Mouse (Mus musculus) lung, adult 2 months (tissue): ENCODE measurements around the gene Ccl2. TPM values are rescaled to one million over a fixed set of nuclear protein-coding genes. Genes with fewer than 3 reads are reported as not detected.

Source experiments
- DNase-seq: peaks from one replicate; pipeline ENCODE4 v3.0.0; 2022
- H3K4me1 ChIP-seq: fragments of 200-500 bp; 2 replicates; pipeline ENCODE4 v1.6.1; 2011; ENCODE audit warnings: low read length; ENCODE audit not compliant: control insufficient read depth, insufficient read depth
- H3K4me3 ChIP-seq: fragments of 200-500 bp; replicated peaks from 2 replicates; pipeline ENCODE3; 2011; ENCODE audit warnings: low read depth, mild to moderate bottlenecking, control low read depth, low read length; ENCODE audit errors: extremely low read depth
- CTCF ChIP-seq: fragments of 200-500 bp; IDR thresholded peaks from 2 replicates; pipeline ENCODE4 v1.5.1; 2011; ENCODE audit warnings: mild to moderate bottlenecking, low read length, control low read depth; ENCODE audit not compliant: insufficient read depth
- POLR2A ChIP-seq: fragments of 200-500 bp; IDR thresholded peaks from 2 replicates; pipeline ENCODE4 v1.6.1; 2011; ENCODE audit warnings: low read depth, mild to moderate bottlenecking, control low read depth, low read length, borderline replicate concordance; ENCODE audit errors: extremely low read depth
- WGBS: fragments of 180-500 bp; shearing (Covaris S2); methylation state at CpG from one replicate; pipeline ENCODE4 v1.1.7; 2018; 5-methylcytosine and 5-hydroxymethylcytosine counted together
- polyA plus RNA-seq: library from polyadenylated mRNA; depleted of rRNA; stranded (reverse); fragments of >200 nt; gene quantifications from 2 replicates; pipeline ENCODE4 v1.2.3, GENCODE M21; 2012

Ccl2 gene
- polyA plus RNA-seq, 1 experiment = 1.9 TPM

GRCm38 (mm10) chr11:82011411-82012193 is 23.8 kb upstream of the Ccl2 start:
- 49% methylated on average over 8 of the region's 8 CpGs for WGBS
- Histone ChIP-seq H3K4me1 (no peaks in the 10 kb centered on the region), H3K4me3 (no peak overlapping the region)
- no peak for DNase-seq
- TF ChIP-seq POLR2A (no peak), CTCF (no peak)

DNA sequence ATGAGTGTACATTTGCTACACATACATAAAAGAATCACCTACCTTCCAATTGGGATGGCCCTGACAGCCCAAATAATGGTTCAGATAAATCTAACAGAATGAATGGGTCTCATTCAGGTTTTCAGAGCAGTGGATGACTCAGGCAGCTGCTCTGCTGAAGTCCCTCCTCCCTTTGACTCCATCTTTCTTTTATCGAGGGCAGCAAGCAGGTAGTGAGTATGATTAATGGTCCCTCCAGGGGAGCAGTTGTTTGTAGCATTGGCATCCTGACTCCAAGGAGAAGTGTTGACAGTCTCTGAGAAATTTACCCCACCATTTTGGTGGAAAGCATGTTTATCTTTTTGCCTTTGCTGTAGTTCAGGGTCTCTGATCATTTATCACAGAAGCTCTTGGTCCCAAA is 21.6 kb upstream of the Ccl2 start:
- TF ChIP-seq CTCF (no peak), POLR2A (no peak)
- DNase-seq = no peak
- H3K4me3 ChIP-seq = no peak overlapping the region
- WGBS = 30% methylated on average over 1 of the region's 1 CpGs
- no peaks in the 10 kb centered on the region for H3K4me1 ChIP-seq

DNA sequence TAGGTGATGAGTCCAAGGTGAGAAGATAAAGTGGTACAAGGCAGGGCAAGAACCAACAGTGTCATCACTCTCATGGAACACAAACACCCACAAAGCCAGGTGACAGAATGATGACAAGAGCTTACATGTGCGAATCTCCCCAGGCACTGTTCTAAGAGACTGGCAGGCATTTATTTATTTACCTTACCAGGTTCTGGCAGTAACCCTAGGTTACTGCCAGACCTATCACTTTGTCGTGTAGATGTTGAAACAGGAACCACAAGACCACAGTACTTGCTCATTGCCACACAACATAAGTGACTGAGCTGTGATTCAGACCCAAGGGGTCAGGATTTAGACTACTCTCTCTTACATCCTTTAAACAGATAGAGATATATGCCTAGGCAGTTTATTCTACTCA is 20.3 kb upstream of the Ccl2 start:
- no peaks in the 10 kb centered on the region for H3K4me1 ChIP-seq
- H3K4me3 ChIP-seq = no peak overlapping the region
- TF ChIP-seq CTCF (no peak), POLR2A (no peak)
- no peak for DNase-seq
- 46% methylated on average over 2 of the region's 2 CpGs for WGBS

- 67% methylated on average over 3 of the region's 3 CpGs for WGBS
- Histone ChIP-seq H3K4me3 (no peak overlapping the region), H3K4me1 (no peaks in the 10 kb centered on the region)
- no peak for TF ChIP-seq CTCF
- no peak for TF ChIP-seq POLR2A
- DNase-seq = no peak
Observed at GRCm38 (mm10) chr11:82016181-82016780, 19.1 kb upstream of the Ccl2 start.

GRCm38 (mm10) chr11:82019389-82019788 is 16.0 kb upstream of the Ccl2 start:
- Histone ChIP-seq H3K4me1 (no peaks in the 10 kb centered on the region), H3K4me3 (no peak overlapping the region)
- DNase-seq = no peak
- WGBS = 47% methylated on average over 2 of the region's 2 CpGs
- TF ChIP-seq CTCF = no peak
- TF ChIP-seq POLR2A = no peak

DNA sequence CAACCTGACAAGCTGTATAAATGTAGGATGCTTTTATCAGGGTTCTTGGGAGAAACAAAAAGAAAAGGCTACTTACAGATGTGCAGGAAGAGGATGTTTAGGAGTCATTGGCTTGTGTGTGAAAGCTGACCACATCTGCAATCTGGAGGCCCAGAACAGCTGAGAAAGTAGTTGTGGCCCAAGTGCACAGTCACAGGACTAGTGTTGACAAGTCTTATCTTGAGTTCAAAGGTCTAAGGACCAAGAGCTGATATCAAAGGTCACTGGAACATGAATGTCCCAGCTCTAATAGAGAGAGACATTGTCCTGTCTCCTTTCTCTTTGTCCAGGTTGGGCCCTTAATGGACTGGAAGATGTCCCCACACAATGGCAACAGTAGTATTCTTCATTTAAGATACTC is 15.6 kb upstream of the Ccl2 start:
- DNase-seq = no peak
- TF ChIP-seq CTCF (no peak), POLR2A (no peak)
- H3K4me3 ChIP-seq = no peak overlapping the region

DNA sequence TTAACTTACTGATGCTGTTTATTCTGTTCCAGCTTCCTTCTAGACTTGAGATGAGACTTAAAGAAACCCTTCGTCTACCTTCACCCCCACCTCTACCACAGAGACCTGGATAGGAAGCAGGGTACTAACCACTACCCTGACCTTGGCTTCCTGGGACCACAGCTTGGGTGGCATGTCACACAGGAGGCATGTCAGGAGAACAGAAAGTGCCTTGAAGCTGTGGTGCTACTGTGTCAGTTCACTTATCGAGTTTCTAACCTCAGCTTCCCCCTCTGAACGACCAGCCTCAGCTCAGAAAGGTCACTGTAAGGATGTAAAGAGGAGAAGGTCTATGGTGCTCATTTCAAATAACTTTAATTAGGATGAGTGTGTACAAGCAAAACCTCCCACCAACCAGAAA is 14.0 kb upstream of the Ccl2 start:
- Histone ChIP-seq H3K4me1 (no peaks in the 10 kb centered on the region), H3K4me3 (no peak overlapping the region)
- no peak for TF ChIP-seq CTCF
- TF ChIP-seq POLR2A = no peak
- 36% methylated on average over 3 of the region's 3 CpGs for WGBS
- no peak for DNase-seq

More for the DNA sequence above, 15.6 kb upstream of the Ccl2 start:
- no peaks in the 10 kb centered on the region for H3K4me1 ChIP-seq

DNA sequence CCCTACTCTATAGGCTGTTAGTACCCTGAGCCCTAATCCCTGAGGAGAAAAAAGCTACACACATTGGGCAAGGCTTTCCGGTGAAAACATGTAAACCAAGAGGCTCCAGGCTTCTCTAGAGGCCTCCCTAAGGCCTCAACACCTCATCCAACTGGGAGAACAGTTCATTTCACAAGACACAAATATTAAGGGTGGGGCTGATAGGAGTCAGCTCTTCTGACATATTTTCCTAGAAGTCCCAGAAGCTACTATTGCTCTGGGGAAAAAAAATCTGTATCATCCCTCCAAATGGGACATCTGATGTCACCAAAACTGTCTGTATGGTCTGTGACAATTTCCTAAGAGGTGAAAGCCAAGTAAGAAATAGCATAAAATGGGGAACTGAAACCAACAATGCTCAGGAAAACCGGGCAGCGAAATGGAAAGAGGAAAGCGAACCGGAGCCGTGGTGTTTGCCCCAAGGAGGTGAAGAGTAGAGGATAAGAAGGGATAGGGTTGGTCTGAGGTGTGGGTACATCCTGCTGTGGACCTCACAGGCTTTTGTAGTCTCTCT is 12.8 kb upstream of the Ccl2 start:
- 73% methylated on average over 6 of the region's 6 CpGs for WGBS
- no peak for DNase-seq
- Histone ChIP-seq H3K4me1 (no peaks in the 10 kb centered on the region), H3K4me3 (no peak overlapping the region)
- TF ChIP-seq POLR2A (no peak), CTCF (no peak)

GRCm38 (mm10) chr11:82023769-82024168 is 11.6 kb upstream of the Ccl2 start:
- no peak for DNase-seq
- WGBS = 58% methylated on average over 4 of the region's 4 CpGs
- no peak overlapping the region for H3K4me3 ChIP-seq
- H3K4me1 ChIP-seq = no peaks in the 10 kb centered on the region
- TF ChIP-seq POLR2A (no peak), CTCF (no peak)

DNA sequence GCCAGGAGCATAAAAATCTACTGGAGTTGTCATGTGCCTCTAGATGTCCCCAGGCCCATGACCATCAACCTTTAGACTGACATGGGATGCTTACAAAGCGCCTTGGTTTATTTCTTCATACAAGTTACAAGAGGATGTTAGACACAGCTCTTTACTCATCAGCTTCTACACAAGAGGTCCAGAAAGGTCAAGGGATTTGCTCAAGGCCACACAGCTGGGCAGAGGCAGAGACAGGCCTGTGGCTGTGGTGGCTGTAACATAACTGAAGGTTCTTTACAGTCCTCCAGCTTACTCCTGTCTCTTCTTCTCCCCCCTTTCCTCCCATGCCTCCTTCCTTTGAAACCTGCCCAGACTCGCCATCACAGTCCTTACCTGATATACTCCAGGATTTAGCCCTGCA is 5.2 kb upstream of the Ccl2 start:
- TF ChIP-seq POLR2A = no peak
- no peak for TF ChIP-seq CTCF

More for the DNA sequence above, 5.2 kb upstream of the Ccl2 start:
- no peak overlapping the region for H3K4me3 ChIP-seq
- no peak for DNase-seq
- H3K4me1 ChIP-seq = no peaks in the 10 kb centered on the region; the same call in 1 of the 2 replicates
- 81% methylated on average over 2 of the region's 2 CpGs for WGBS
